Mouse (Mus musculus): ENCODE measurements around the gene Pccb. TPM values are rescaled to one million over a fixed set of nuclear protein-coding genes. Genes with fewer than 3 reads are reported as not detected.

Pccb gene
- polyA plus RNA-seq, 1 experiment from 2014 or later = 22.5 TPM

DNA sequence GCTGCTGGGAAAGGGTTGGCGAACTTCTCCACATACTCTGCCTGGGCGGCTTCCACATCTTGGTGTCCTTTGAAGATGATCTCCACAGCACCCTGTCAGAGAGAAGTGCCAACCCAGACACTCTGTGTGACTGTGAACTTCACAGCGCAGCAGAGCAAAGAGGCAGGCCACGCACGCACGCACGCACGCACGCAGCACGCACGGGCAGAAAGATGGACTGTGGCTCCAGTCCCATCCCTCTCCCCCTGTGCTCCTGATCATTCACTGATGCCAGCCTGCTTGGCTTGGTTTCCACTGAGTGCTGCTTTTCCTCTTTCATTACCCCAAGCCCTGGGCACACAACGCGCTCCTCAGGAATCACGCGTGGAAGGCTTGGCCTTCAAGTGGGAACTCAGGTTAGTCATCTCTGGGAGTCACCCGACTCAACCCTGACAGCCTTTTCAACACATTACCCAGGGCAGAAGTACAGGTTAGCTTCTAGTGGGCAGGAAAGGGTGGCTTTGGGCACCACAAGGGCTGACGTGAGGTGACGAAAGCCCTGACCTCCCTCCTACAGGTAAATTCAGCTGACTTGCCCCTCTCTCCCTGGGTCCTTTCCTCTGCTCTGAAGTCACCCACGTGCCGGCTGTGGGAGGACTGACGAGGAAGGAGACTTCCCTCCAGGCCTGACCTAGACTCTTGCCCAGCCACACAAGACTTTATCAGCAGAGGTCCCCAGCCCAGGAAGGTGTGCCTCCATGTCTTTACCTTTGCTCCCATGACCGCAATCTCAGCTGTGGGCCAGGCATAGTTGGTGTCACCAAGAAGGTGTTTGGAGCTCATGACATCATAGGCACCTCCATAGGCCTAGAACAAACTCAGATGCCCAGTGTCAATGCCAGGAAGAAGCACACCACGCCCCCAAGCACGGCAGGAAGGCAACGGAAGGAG is 50.1 kb downstream of the Pccb start:
- ATAC-seq (ENCODE audit: low read depth) = no peak
- no peak overlapping the region for H3K4me2 ChIP-seq (ENCODE audit: low read depth, low read length)
- H3K9ac ChIP-seq (ENCODE audit: low read length) = no peak overlapping the region
- no peak overlapping the region for H3K4me3 ChIP-seq (ENCODE audit: low read length)
- H3K27me3 ChIP-seq (ENCODE audit: control insufficient read depth, insufficient read depth, low read depth, low read length) = no peaks in the 10 kb centered on the region
- no peaks in the 10 kb centered on the region; the same call in 1 of the 2 replicates for H3K9me3 ChIP-seq (ENCODE audit: control insufficient read depth, low read length)
- 94% methylated on average over 25 of the region's 25 CpGs for WGBS
- peaks cover 21% of the 10 kb centered on the region for H3K36me3 ChIP-seq (ENCODE audit: control insufficient read depth, insufficient read depth, low read length)
- H3K27ac ChIP-seq (ENCODE audit: low read length) = no peak overlapping the region
- H3K4me1 ChIP-seq (replicated peaks; ENCODE audit: control insufficient read depth, insufficient read depth, low read length) = no peaks in the 10 kb centered on the region

DNA sequence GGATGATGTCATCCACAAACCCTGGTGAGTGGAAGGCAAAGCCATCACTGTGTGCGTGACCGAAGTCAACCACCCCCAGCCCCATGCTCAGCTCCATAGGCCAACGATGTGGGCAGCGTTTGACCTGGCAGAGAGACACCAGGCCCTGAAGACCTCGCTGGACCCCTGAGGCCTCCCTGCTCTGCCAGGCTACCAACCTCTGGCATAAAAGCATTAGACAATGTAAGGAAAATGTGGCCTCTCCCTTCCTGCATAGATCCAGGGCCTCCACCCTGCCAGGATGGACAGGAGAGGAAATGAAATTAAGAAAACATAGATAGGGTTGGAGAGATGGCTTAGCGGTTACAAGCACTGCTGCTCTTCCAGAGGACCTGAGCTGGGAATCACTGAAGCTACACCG is 51.9 kb downstream of the Pccb start:
- H3K9ac ChIP-seq (ENCODE audit: low read length) = no peak overlapping the region
- H3K4me1 ChIP-seq (replicated peaks; ENCODE audit: control insufficient read depth, insufficient read depth, low read length) = no peaks in the 10 kb centered on the region
- WGBS = 80% methylated on average over 7 of the region's 7 CpGs
- no peak overlapping the region for H3K4me2 ChIP-seq (ENCODE audit: low read depth, low read length)
- H3K27ac ChIP-seq (ENCODE audit: low read length) = no peak overlapping the region
- H3K9me3 ChIP-seq (ENCODE audit: control insufficient read depth, low read length) = no peaks in the 10 kb centered on the region
- H3K36me3 ChIP-seq (ENCODE audit: control insufficient read depth, insufficient read depth, low read length) = peaks cover 12% of the 10 kb centered on the region
- no peak; the same call in 1 of the 2 replicates for ATAC-seq (ENCODE audit: low read depth)
- no peak overlapping the region for H3K4me3 ChIP-seq (ENCODE audit: low read length)
- no peaks in the 10 kb centered on the region for H3K27me3 ChIP-seq (ENCODE audit: control insufficient read depth, insufficient read depth, low read depth, low read length)

GRCm38 (mm10) chr9:100979260-100979659 is 55.4 kb downstream of the Pccb start:
- H3K27me3 ChIP-seq (ENCODE audit: control insufficient read depth, insufficient read depth, low read depth, low read length) = no peaks in the 10 kb centered on the region
- H3K9me3 ChIP-seq (ENCODE audit: control insufficient read depth, low read length) = peaks cover 4% of the 10 kb centered on the region; the same call in 1 of the 2 replicates
- no peaks in the 10 kb centered on the region for H3K4me1 ChIP-seq (replicated peaks; ENCODE audit: control insufficient read depth, insufficient read depth, low read length)
- ATAC-seq (ENCODE audit: low read depth) = peak; percentile 71
- H3K4me3 ChIP-seq (ENCODE audit: low read length) = no peak overlapping the region
- no peak overlapping the region for H3K27ac ChIP-seq (ENCODE audit: low read length)
- H3K36me3 ChIP-seq (ENCODE audit: control insufficient read depth, insufficient read depth, low read length) = peaks cover 4% of the 10 kb centered on the region
- no peak overlapping the region for H3K4me2 ChIP-seq (ENCODE audit: low read depth, low read length)
- no peak overlapping the region for H3K9ac ChIP-seq (ENCODE audit: low read length)
- 49% methylated on average over 5 of the region's 5 CpGs for WGBS

DNA sequence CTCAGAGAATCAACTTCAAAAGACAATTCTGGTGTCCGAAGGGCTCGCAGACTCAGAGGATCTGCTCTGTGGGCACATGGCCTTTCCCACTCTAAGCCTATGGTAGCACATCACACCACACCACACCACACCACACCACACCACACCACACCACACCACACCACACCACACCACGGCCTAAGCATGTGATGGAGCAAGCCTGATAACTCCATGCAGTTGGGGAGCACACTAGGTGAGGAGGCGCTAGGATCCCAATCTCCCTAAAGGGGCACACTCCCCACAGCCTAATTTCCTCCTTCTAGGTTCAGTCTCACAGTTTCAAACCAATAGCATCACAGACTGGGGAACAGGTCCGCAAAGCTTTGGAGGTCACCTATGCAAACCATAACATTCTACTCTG is 56.0 kb downstream of the Pccb start:
- Histone ChIP-seq H3K36me3 (ENCODE audit: control insufficient read depth, insufficient read depth, low read length) (peaks cover 2% of the 10 kb centered on the region; the same call in 1 of the 2 replicates), H3K4me2 (ENCODE audit: low read depth, low read length) (no peak overlapping the region), H3K27ac (ENCODE audit: low read length) (no peak overlapping the region), H3K9ac (ENCODE audit: low read length) (no peak overlapping the region), H3K4me3 (ENCODE audit: low read length) (no peak overlapping the region), H3K9me3 (ENCODE audit: control insufficient read depth, low read length) (peaks cover 4% of the 10 kb centered on the region; the same call in 1 of the 2 replicates), H3K4me1 (replicated peaks; ENCODE audit: control insufficient read depth, insufficient read depth, low read length) (no peaks in the 10 kb centered on the region), H3K27me3 (ENCODE audit: control insufficient read depth, insufficient read depth, low read depth, low read length) (no peaks in the 10 kb centered on the region)
- WGBS = 90% methylated on average over 5 of the region's 5 CpGs
- ATAC-seq (ENCODE audit: low read depth) = no peak

DNA sequence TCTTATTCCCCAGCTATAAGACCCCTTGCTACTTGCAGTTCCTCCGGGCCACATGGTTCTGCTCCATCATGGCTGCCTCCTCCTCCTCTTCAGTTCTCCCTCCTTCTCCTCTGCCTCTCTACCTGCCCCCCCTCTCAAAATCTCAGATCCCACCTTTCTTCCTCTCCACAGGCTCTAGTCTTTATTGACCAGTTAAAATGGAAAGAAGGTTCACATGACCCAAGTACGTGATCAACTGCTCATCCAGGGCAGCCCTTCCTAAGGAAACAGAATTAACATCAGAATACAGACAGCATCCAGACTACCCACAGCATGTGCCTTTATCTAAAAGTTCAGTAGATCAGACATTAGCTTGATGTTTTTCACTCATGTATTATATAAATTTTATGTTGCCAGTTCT is 65.2 kb downstream of the Pccb start:
- 95% methylated on average over 2 of the region's 2 CpGs for WGBS
- H3K27me3 ChIP-seq (ENCODE audit: control insufficient read depth, insufficient read depth, low read depth, low read length) = no peaks in the 10 kb centered on the region
- no peak for ATAC-seq (ENCODE audit: low read depth)
- H3K4me3 ChIP-seq (ENCODE audit: low read length) = no peak overlapping the region
- H3K9me3 ChIP-seq (ENCODE audit: control insufficient read depth, low read length) = no peaks in the 10 kb centered on the region
- H3K4me1 ChIP-seq (replicated peaks; ENCODE audit: control insufficient read depth, insufficient read depth, low read length) = no peaks in the 10 kb centered on the region
- no peak overlapping the region for H3K27ac ChIP-seq (ENCODE audit: low read length)
- no peaks in the 10 kb centered on the region for H3K36me3 ChIP-seq (ENCODE audit: control insufficient read depth, insufficient read depth, low read length)
- no peak overlapping the region for H3K9ac ChIP-seq (ENCODE audit: low read length)
- no peak overlapping the region for H3K4me2 ChIP-seq (ENCODE audit: low read depth, low read length)

DNA sequence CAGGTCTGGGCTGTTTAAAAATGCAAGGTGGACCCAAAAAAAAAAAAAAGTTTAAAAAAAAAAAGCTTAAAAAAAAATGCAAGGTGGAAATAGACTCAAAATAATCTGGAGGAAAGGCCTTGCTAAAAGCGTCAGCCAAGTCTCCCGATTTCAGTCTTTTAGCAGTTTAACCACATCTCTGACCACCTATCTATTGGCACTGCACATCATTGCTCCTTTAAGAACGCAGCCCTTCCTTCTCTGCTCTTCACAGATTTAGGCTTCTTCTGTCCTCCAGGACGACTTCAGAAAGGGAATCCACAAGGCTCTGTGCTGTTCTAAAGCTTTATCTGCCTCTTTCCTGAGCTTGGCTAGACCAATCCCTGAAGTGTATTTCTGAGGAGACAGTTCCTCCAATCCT is 70.6 kb downstream of the Pccb start:
- no peak overlapping the region for H3K4me3 ChIP-seq (ENCODE audit: low read length)
- no peak for ATAC-seq (ENCODE audit: low read depth)
- H3K4me1 ChIP-seq (replicated peaks; ENCODE audit: control insufficient read depth, insufficient read depth, low read length) = no peaks in the 10 kb centered on the region
- no peaks in the 10 kb centered on the region for H3K27me3 ChIP-seq (ENCODE audit: control insufficient read depth, insufficient read depth, low read depth, low read length)
- H3K9ac ChIP-seq (ENCODE audit: low read length) = no peak overlapping the region
- H3K36me3 ChIP-seq (ENCODE audit: control insufficient read depth, insufficient read depth, low read length) = no peaks in the 10 kb centered on the region; the same call in 1 of the 2 replicates
- no peak overlapping the region for H3K4me2 ChIP-seq (ENCODE audit: low read depth, low read length)
- 78% methylated on average over 4 of the region's 4 CpGs for WGBS
- H3K9me3 ChIP-seq (ENCODE audit: control insufficient read depth, low read length) = no peaks in the 10 kb centered on the region
- H3K27ac ChIP-seq (ENCODE audit: low read length) = no peak overlapping the region

GRCm38 (mm10) chr9:100963428-100963912 is 71.2 kb downstream of the Pccb start:
- peaks cover 2% of the 10 kb centered on the region; the same call in 1 of the 2 replicates for H3K36me3 ChIP-seq (ENCODE audit: control insufficient read depth, insufficient read depth, low read length)
- no peaks in the 10 kb centered on the region for H3K27me3 ChIP-seq (ENCODE audit: control insufficient read depth, insufficient read depth, low read depth, low read length)
- no peaks in the 10 kb centered on the region for H3K9me3 ChIP-seq (ENCODE audit: control insufficient read depth, low read length)
- H3K9ac ChIP-seq (ENCODE audit: low read length) = no peak overlapping the region
- 65% methylated on average over 1 of the region's 1 CpGs for WGBS
- H3K4me3 ChIP-seq (ENCODE audit: low read length) = no peak overlapping the region
- H3K4me2 ChIP-seq (ENCODE audit: low read depth, low read length) = no peak overlapping the region
- H3K4me1 ChIP-seq (replicated peaks; ENCODE audit: control insufficient read depth, insufficient read depth, low read length) = no peaks in the 10 kb centered on the region
- no peak for ATAC-seq (ENCODE audit: low read depth)
- H3K27ac ChIP-seq (ENCODE audit: low read length) = no peak overlapping the region

GRCm38 (mm10) chr9:100962903-100963427 is 71.7 kb downstream of the Pccb start:
- WGBS = 71% methylated on average over 5 of the region's 5 CpGs
- H3K9ac ChIP-seq (ENCODE audit: low read length) = no peak overlapping the region
- H3K4me2 ChIP-seq (ENCODE audit: low read depth, low read length) = no peak overlapping the region
- no peak for ATAC-seq (ENCODE audit: low read depth)
- H3K27me3 ChIP-seq (ENCODE audit: control insufficient read depth, insufficient read depth, low read depth, low read length) = no peaks in the 10 kb centered on the region
- H3K4me3 ChIP-seq (ENCODE audit: low read length) = no peak overlapping the region
- H3K27ac ChIP-seq (ENCODE audit: low read length) = no peak overlapping the region
- H3K4me1 ChIP-seq (replicated peaks; ENCODE audit: control insufficient read depth, insufficient read depth, low read length) = no peaks in the 10 kb centered on the region
- peaks cover 2% of the 10 kb centered on the region; the same call in 1 of the 2 replicates for H3K36me3 ChIP-seq (ENCODE audit: control insufficient read depth, insufficient read depth, low read length)
- H3K9me3 ChIP-seq (ENCODE audit: control insufficient read depth, low read length) = no peaks in the 10 kb centered on the region

DNA sequence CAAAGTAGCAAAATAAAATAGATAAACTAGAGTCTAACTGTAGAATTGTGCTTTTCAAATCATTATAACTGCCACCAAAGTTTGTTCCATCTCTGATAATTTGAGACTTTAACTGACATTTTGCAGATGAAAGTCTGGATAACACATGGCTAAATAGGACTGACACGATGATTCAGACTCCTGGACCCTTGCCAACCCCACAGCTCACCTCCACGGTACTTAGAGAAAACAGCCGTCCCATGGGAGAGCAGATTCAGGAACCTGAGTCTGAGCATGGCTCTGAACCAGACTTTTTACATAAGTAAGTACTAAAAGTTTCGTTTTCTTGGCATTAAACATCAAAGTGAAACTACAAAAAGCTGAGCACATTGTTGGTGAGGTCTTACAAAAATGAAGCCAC is 83.2 kb downstream of the Pccb start:
- WGBS = 42% methylated on average over 4 of the region's 4 CpGs
- Histone ChIP-seq H3K9ac (ENCODE audit: low read length) (no peak overlapping the region), H3K4me1 (replicated peaks; ENCODE audit: control insufficient read depth, insufficient read depth, low read length) (no peaks in the 10 kb centered on the region), H3K27ac (ENCODE audit: low read length) (no peak overlapping the region), H3K9me3 (ENCODE audit: control insufficient read depth, low read length) (no peaks in the 10 kb centered on the region), H3K4me3 (ENCODE audit: low read length) (no peak overlapping the region), H3K27me3 (ENCODE audit: control insufficient read depth, insufficient read depth, low read depth, low read length) (no peaks in the 10 kb centered on the region), H3K4me2 (ENCODE audit: low read depth, low read length) (no peak overlapping the region), H3K36me3 (ENCODE audit: control insufficient read depth, insufficient read depth, low read length) (peaks cover 10% of the 10 kb centered on the region)
- ATAC-seq (ENCODE audit: low read depth) = no peak
